Mouse (Mus musculus): ENCODE measurements at regions not wholly inside any gene's neighbourhood (a gene's known extent, or its start where the extent isn't known, plus 50 kb on each side); places are given as distances from the start of the nearest gene placed in this dataset.
A peak's percentile ranks its signal among the peaks of the same experiment; 100 is the strongest.
"Not testable (repeated sequence)": the region's sequence is repeated elsewhere in the genome, so short reads cannot be mapped to it uniquely, and the experiment has no call there.

- Histone ChIP-seq H3K4me2 (ENCODE audit: low read length) (no peak overlapping the region), H3K4me1 (ENCODE audit: control insufficient read depth, insufficient read depth, low read length) (no peaks in the 10 kb centered on the region), H3K4me3 (ENCODE audit: low read depth, low read length) (no peak overlapping the region), H3K9ac (ENCODE audit: low read length) (no peak overlapping the region), H3K27me3 (replicated peaks; ENCODE audit: control insufficient read depth, insufficient read depth, low read length) (no peaks in the 10 kb centered on the region), H3K36me3 (ENCODE audit: control insufficient read depth, insufficient read depth, low read length) (no peaks in the 10 kb centered on the region), H3K27ac (ENCODE audit: low read depth, low read length) (no peak overlapping the region), H3K9me3 (replicated peaks; ENCODE audit: control insufficient read depth, low read length) (no peaks in the 10 kb centered on the region)
- WGBS = 85% methylated on average over 3 of the region's 3 CpGs
- ATAC-seq (no peak), DNase-seq (ENCODE audit: low spot score) (no peak)
Observed at GRCm38 (mm10) chr17:55186361-55186760, 258.8 kb upstream of the St6gal2 start.

GRCm38 (mm10) chr17:55186826-55187225 is 258.4 kb upstream of the St6gal2 start:
- H3K4me2 ChIP-seq (ENCODE audit: low read length) = no peak overlapping the region
- ATAC-seq (no peak), DNase-seq (ENCODE audit: low spot score) (no peak)
- H3K36me3 ChIP-seq (ENCODE audit: control insufficient read depth, insufficient read depth, low read length) = no peaks in the 10 kb centered on the region
- H3K4me1 ChIP-seq (ENCODE audit: control insufficient read depth, insufficient read depth, low read length) = no peaks in the 10 kb centered on the region
- no peak overlapping the region for H3K4me3 ChIP-seq (ENCODE audit: low read depth, low read length)
- no peaks in the 10 kb centered on the region for H3K27me3 ChIP-seq (replicated peaks; ENCODE audit: control insufficient read depth, insufficient read depth, low read length)
- 81% methylated on average over 3 of the region's 3 CpGs for WGBS
- H3K9ac ChIP-seq (ENCODE audit: low read length) = no peak overlapping the region
- no peaks in the 10 kb centered on the region for H3K9me3 ChIP-seq (replicated peaks; ENCODE audit: control insufficient read depth, low read length)
- no peak overlapping the region for H3K27ac ChIP-seq (ENCODE audit: low read depth, low read length)

- WGBS = 79% methylated on average over 1 of the region's 1 CpGs
Observed at GRCm38 (mm10) chr17:55206585-55206984, 238.6 kb upstream of the St6gal2 start.

GRCm38 (mm10) chr17:55218176-55219099 is 226.7 kb upstream of the St6gal2 start:
- not testable (repeated sequence) for H3K36me3 ChIP-seq (ENCODE audit: control insufficient read depth, insufficient read depth, low read length); H3K4me3 ChIP-seq (ENCODE audit: low read depth, low read length); H3K27me3 ChIP-seq (replicated peaks; ENCODE audit: control insufficient read depth, insufficient read depth, low read length); H3K4me2 ChIP-seq (ENCODE audit: low read length); DNase-seq (ENCODE audit: low spot score); H3K9me3 ChIP-seq (replicated peaks; ENCODE audit: control insufficient read depth, low read length); H3K27ac ChIP-seq (ENCODE audit: low read depth, low read length); H3K4me1 ChIP-seq (ENCODE audit: control insufficient read depth, insufficient read depth, low read length); H3K9ac ChIP-seq (ENCODE audit: low read length); ATAC-seq
- WGBS = 80% methylated on average over 8 of the region's 8 CpGs

More at GRCm38 (mm10) chr17:55206585-55206984, 238.6 kb upstream of the St6gal2 start:
- Histone ChIP-seq H3K27ac (ENCODE audit: low read depth, low read length) (no peak overlapping the region), H3K9ac (ENCODE audit: low read length) (no peak overlapping the region), H3K36me3 (ENCODE audit: control insufficient read depth, insufficient read depth, low read length) (no peaks in the 10 kb centered on the region), H3K9me3 (replicated peaks; ENCODE audit: control insufficient read depth, low read length) (no peaks in the 10 kb centered on the region), H3K4me1 (ENCODE audit: control insufficient read depth, insufficient read depth, low read length) (no peaks in the 10 kb centered on the region), H3K27me3 (replicated peaks; ENCODE audit: control insufficient read depth, insufficient read depth, low read length) (no peaks in the 10 kb centered on the region), H3K4me2 (ENCODE audit: low read length) (no peak overlapping the region), H3K4me3 (ENCODE audit: low read depth, low read length) (no peak overlapping the region)
- ATAC-seq = no peak
- no peak for DNase-seq (ENCODE audit: low spot score)

GRCm38 (mm10) chr17:55224058-55224457 is 221.1 kb upstream of the St6gal2 start:
- Histone ChIP-seq H3K27me3 (replicated peaks; ENCODE audit: control insufficient read depth, insufficient read depth, low read length) (no peaks in the 10 kb centered on the region), H3K9me3 (replicated peaks; ENCODE audit: control insufficient read depth, low read length) (no peaks in the 10 kb centered on the region), H3K36me3 (ENCODE audit: control insufficient read depth, insufficient read depth, low read length) (no peaks in the 10 kb centered on the region), H3K4me2 (ENCODE audit: low read length) (no peak overlapping the region), H3K4me1 (ENCODE audit: control insufficient read depth, insufficient read depth, low read length) (no peaks in the 10 kb centered on the region), H3K9ac (ENCODE audit: low read length) (no peak overlapping the region), H3K27ac (ENCODE audit: low read depth, low read length) (no peak overlapping the region), H3K4me3 (ENCODE audit: low read depth, low read length) (no peak overlapping the region)
- DNase-seq (ENCODE audit: low spot score) (peak; percentile 20), ATAC-seq (no peak)
- 76% methylated on average over 3 of the region's 3 CpGs for WGBS

- peak; percentile 9 for DNase-seq (ENCODE audit: low spot score)
- WGBS = 76% methylated on average over 4 of the region's 4 CpGs
- H3K9ac ChIP-seq (ENCODE audit: low read length) = no peak overlapping the region
- H3K36me3 ChIP-seq (ENCODE audit: control insufficient read depth, insufficient read depth, low read length) = no peaks in the 10 kb centered on the region
- ATAC-seq = no peak; the same call in 1 of the 2 replicates
- no peak overlapping the region for H3K4me3 ChIP-seq (ENCODE audit: low read depth, low read length)
- H3K27ac ChIP-seq (ENCODE audit: low read depth, low read length) = no peak overlapping the region
- no peaks in the 10 kb centered on the region for H3K27me3 ChIP-seq (replicated peaks; ENCODE audit: control insufficient read depth, insufficient read depth, low read length)
- H3K9me3 ChIP-seq (replicated peaks; ENCODE audit: control insufficient read depth, low read length) = no peaks in the 10 kb centered on the region
- H3K4me2 ChIP-seq (ENCODE audit: low read length) = no peak overlapping the region
- no peaks in the 10 kb centered on the region for H3K4me1 ChIP-seq (ENCODE audit: control insufficient read depth, insufficient read depth, low read length)
Observed at GRCm38 (mm10) chr17:55234262-55234661, 210.9 kb upstream of the St6gal2 start.

- Histone ChIP-seq H3K27ac (ENCODE audit: low read depth, low read length) (no peak overlapping the region), H3K4me1 (ENCODE audit: control insufficient read depth, insufficient read depth, low read length) (no peaks in the 10 kb centered on the region), H3K4me3 (ENCODE audit: low read depth, low read length) (no peak overlapping the region), H3K9me3 (replicated peaks; ENCODE audit: control insufficient read depth, low read length) (no peaks in the 10 kb centered on the region), H3K4me2 (ENCODE audit: low read length) (no peak overlapping the region), H3K9ac (ENCODE audit: low read length) (no peak overlapping the region), H3K27me3 (replicated peaks; ENCODE audit: control insufficient read depth, insufficient read depth, low read length) (no peaks in the 10 kb centered on the region), H3K36me3 (ENCODE audit: control insufficient read depth, insufficient read depth, low read length) (no peaks in the 10 kb centered on the region)
- 88% methylated on average over 2 of the region's 2 CpGs for WGBS
- ATAC-seq = no peak
- DNase-seq (ENCODE audit: low spot score) = no peak
Observed at GRCm38 (mm10) chr17:55262638-55263037, 182.5 kb upstream of the St6gal2 start.

- H3K9me3 ChIP-seq (replicated peaks; ENCODE audit: control insufficient read depth, low read length) = no peaks in the 10 kb centered on the region
- no peaks in the 10 kb centered on the region for H3K36me3 ChIP-seq (ENCODE audit: control insufficient read depth, insufficient read depth, low read length)
- H3K4me3 ChIP-seq (ENCODE audit: low read depth, low read length) = no peak overlapping the region
- no peak overlapping the region for H3K27ac ChIP-seq (ENCODE audit: low read depth, low read length)
- no peaks in the 10 kb centered on the region for H3K4me1 ChIP-seq (ENCODE audit: control insufficient read depth, insufficient read depth, low read length)
- DNase-seq (ENCODE audit: low spot score) (no peak), ATAC-seq (no peak)
- H3K4me2 ChIP-seq (ENCODE audit: low read length) = no peak overlapping the region
- no peaks in the 10 kb centered on the region for H3K27me3 ChIP-seq (replicated peaks; ENCODE audit: control insufficient read depth, insufficient read depth, low read length)
- H3K9ac ChIP-seq (ENCODE audit: low read length) = no peak overlapping the region
- 79% methylated on average over 1 of the region's 1 CpGs for WGBS
Observed at GRCm38 (mm10) chr17:55276541-55276940, 168.6 kb upstream of the St6gal2 start.

GRCm38 (mm10) chr17:55281276-55281675 is 163.9 kb upstream of the St6gal2 start:
- H3K36me3 ChIP-seq (ENCODE audit: control insufficient read depth, insufficient read depth, low read length) = no peaks in the 10 kb centered on the region
- H3K27me3 ChIP-seq (replicated peaks; ENCODE audit: control insufficient read depth, insufficient read depth, low read length) = no peaks in the 10 kb centered on the region
- no peak overlapping the region for H3K27ac ChIP-seq (ENCODE audit: low read depth, low read length)
- H3K9me3 ChIP-seq (replicated peaks; ENCODE audit: control insufficient read depth, low read length) = no peaks in the 10 kb centered on the region
- H3K9ac ChIP-seq (ENCODE audit: low read length) = no peak overlapping the region
- no peak for ATAC-seq
- H3K4me3 ChIP-seq (ENCODE audit: low read depth, low read length) = no peak overlapping the region
- H3K4me2 ChIP-seq (ENCODE audit: low read length) = no peak overlapping the region
- H3K4me1 ChIP-seq (ENCODE audit: control insufficient read depth, insufficient read depth, low read length) = no peaks in the 10 kb centered on the region
- DNase-seq (ENCODE audit: low spot score) = no peak
